In the genomic region with DNA sequence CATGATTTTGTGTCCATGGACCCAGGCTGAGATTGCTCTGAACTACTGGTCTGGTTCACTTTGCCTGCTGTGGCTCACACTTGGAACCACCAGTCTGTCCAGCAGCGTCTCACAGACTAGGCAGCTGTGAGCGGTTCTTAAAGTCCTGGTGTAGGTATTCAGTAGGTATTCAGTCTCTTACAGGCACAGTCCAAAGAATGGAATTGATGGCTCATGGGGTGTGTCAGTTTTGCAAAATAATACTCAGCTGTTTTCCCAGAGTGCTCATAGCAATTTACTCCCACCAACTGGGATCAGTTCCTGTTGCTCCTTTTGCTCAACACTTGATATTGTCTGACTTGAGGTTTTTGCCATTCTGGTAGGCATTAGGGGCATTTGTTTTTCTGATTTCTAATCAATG, we compare ENCODE assay signal across 27 mouse cellular contexts. TPM values are rescaled to one million over a fixed set of nuclear protein-coding genes. Genes with fewer than 3 reads are reported as not detected.
DNase-seq lines count a peak whose midpoint lies in the region; ATAC-seq lines count a peak whose summit lies in the region.
"Had no signal": no experiment of that assay in that cellular context is flagged by ENCODE, and none has a peak within 500 bp of the region (broad histone marks: within the 10 kb centered on the region; RNA-seq: fewer than 3 reads in every experiment).

No protein-coding gene starts in this region.

- no peak overlapping the region for H3K4me2 ChIP-seq in hindbrain, embryonic 12.5 days (replicated peaks)
- H3K4me2 ChIP-seq in hindbrain, embryonic 11.5 days (replicated peaks; ENCODE audit: low read depth, low read length): no peak overlapping the region
- H3K4me2 ChIP-seq: embryonic facial prominence, embryonic 12.5 days; forebrain, embryonic 13.5 days; forebrain, embryonic 15.5 days had no signal

- DNase-seq in hindbrain, embryonic 11.5 days (ENCODE audit: low spot score): no peak
- DNase-seq in ES-CJ7 (ENCODE audit: low read depth, low spot score) (peak; percentile 67), R1 (ENCODE audit: low read depth, low spot score) (peak; percentile 90)
- DNase-seq in right cerebral cortex, adult 18-20 months: no peak
- DNase-seq in midbrain, embryonic 10.5 days (ENCODE audit: low spot score): no peak
- no peak for DNase-seq in thymus, postnatal 10 days (ENCODE audit: low spot score in 2 of 2)
- DNase-seq: adrenal gland, adult 8-10 months; adrenal gland, postnatal 14 days; adrenal gland, postnatal 36 days; cerebellum, adult 11-12 months; cerebellum, adult 2 months; cerebellum, adult 9-10 months; cerebellum, postnatal 10 days; cerebellum, postnatal 25 days; forebrain, postnatal 0 days had no signal

- H3K27ac ChIP-seq in hindbrain, embryonic 12.5 days: no peak overlapping the region
- no peak overlapping the region for H3K27ac ChIP-seq in hindbrain, embryonic 11.5 days (ENCODE audit: low read depth, low read length)
- H3K27ac ChIP-seq in midbrain, embryonic 10.5 days (replicated peaks): no peak overlapping the region
- H3K27ac ChIP-seq: embryonic facial prominence, embryonic 10.5 days; embryonic facial prominence, embryonic 12.5 days; forebrain, embryonic 13.5 days; forebrain, embryonic 15.5 days had no signal

- H3K9ac ChIP-seq in hindbrain, embryonic 12.5 days: 0 out of 2 replicates have a peak overlapping the region, but pooled peaks have one; percentile 27
- H3K9ac ChIP-seq in hindbrain, embryonic 11.5 days (ENCODE audit: low read depth, low read length): no peak overlapping the region
- H3K9ac ChIP-seq: embryonic facial prominence, embryonic 12.5 days; forebrain, embryonic 13.5 days; forebrain, embryonic 15.5 days; forebrain, postnatal 0 days had no signal

- peaks cover 7% of the 10 kb centered on the region for H3K4me1 ChIP-seq in hindbrain, embryonic 12.5 days
- peaks cover 2% of the 10 kb centered on the region; the same call in 1 of the 2 replicates for H3K4me1 ChIP-seq in hindbrain, embryonic 11.5 days (replicated peaks; ENCODE audit: control insufficient read depth, insufficient read depth, low read length)
- H3K4me1 ChIP-seq in midbrain, embryonic 10.5 days: peaks cover 13% of the 10 kb centered on the region

- no peak overlapping the region for H3K4me3 ChIP-seq in hindbrain, embryonic 12.5 days
- H3K4me3 ChIP-seq in hindbrain, embryonic 11.5 days (ENCODE audit: low read depth, low read length): no peak overlapping the region
- H3K4me3 ChIP-seq in midbrain, embryonic 10.5 days: no peak overlapping the region
- H3K4me3 ChIP-seq: embryonic facial prominence, embryonic 12.5 days; forebrain, embryonic 13.5 days; forebrain, embryonic 15.5 days had no signal

- peaks cover 17% of the 10 kb centered on the region for H3K36me3 ChIP-seq in hindbrain, embryonic 12.5 days
- H3K36me3 ChIP-seq in hindbrain, embryonic 11.5 days (ENCODE audit: control insufficient read depth, insufficient read depth, low read length): 0 out of 2 replicates have a peak, but pooled peaks cover 4% of the 10 kb centered on the region
- H3K36me3 ChIP-seq in midbrain, embryonic 10.5 days: peaks cover 29% of the 10 kb centered on the region

- no peak for ATAC-seq in hindbrain, embryonic 12.5 days (ENCODE audit: low FRiP score)
- ATAC-seq in hindbrain, embryonic 11.5 days (ENCODE audit: low FRiP score): no peak
- ATAC-seq: activated CD4-positive, CD25-positive, alpha-beta regulatory T cell, adult 4 months; forebrain, embryonic 13.5 days; forebrain, embryonic 15.5 days; forebrain, postnatal 0 days; Patski had no signal

- H3K9me3 ChIP-seq in hindbrain, embryonic 12.5 days (replicated peaks): no peaks in the 10 kb centered on the region
- H3K9me3 ChIP-seq in hindbrain, embryonic 11.5 days (ENCODE audit: control insufficient read depth, low read length): no peaks in the 10 kb centered on the region
- no peaks in the 10 kb centered on the region for H3K9me3 ChIP-seq in midbrain, embryonic 10.5 days (replicated peaks)
- H3K9me3 ChIP-seq: embryonic facial prominence, embryonic 10.5 days; embryonic facial prominence, embryonic 12.5 days; forebrain, embryonic 13.5 days; forebrain, embryonic 15.5 days; G1E had no signal

- no peaks in the 10 kb centered on the region for H3K27me3 ChIP-seq in hindbrain, embryonic 12.5 days
- H3K27me3 ChIP-seq in hindbrain, embryonic 11.5 days (ENCODE audit: control insufficient read depth, insufficient read depth, low read length): no peaks in the 10 kb centered on the region
- no peaks in the 10 kb centered on the region for H3K27me3 ChIP-seq in midbrain, embryonic 10.5 days (ENCODE audit: low read depth, poor library complexity, severe bottlenecking)
- H3K27me3 ChIP-seq: embryonic facial prominence, embryonic 12.5 days; forebrain, embryonic 13.5 days; forebrain, embryonic 15.5 days; Patski had no signal

- WGBS in hindbrain, embryonic 12.5 days: 82% methylated on average over 2 of the region's 2 CpGs
- WGBS in hindbrain, embryonic 11.5 days: 84% methylated on average over 2 of the region's 2 CpGs
- WGBS in midbrain, embryonic 10.5 days: 89% methylated on average over 2 of the region's 2 CpGs

RNA-seq across cellular contexts. Expression of gene Eif1ad, which starts 4.4 kb away (rescaled TPM):
- 61.2 and 67.0 TPM in 2 replicates for polyA plus RNA-seq in hindbrain, embryonic 12.5 days (2016; fragmentation: Nextera tagmentation; extraction: Ambion mirVana)
- polyA plus RNA-seq in hindbrain, embryonic 11.5 days (2014; fragmentation: Nextera tagmentation; extraction: Ambion mirVana): 73.6 and 76.6 TPM in 2 replicates
- 86.9 and 89.4 TPM in 2 replicates for polyA plus RNA-seq in midbrain, embryonic 10.5 days (2016; fragmentation: Nextera tagmentation; extraction: Ambion mirVana)

RNA-seq across cellular contexts. Expression of gene Banf1, which starts 4.8 kb away (rescaled TPM):
- 309 and 324 TPM in 2 replicates for polyA plus RNA-seq in hindbrain, embryonic 12.5 days (2016; fragmentation: Nextera tagmentation; extraction: Ambion mirVana)
- 392 and 442 TPM in 2 replicates for polyA plus RNA-seq in hindbrain, embryonic 11.5 days (2014; fragmentation: Nextera tagmentation; extraction: Ambion mirVana)
- polyA plus RNA-seq in midbrain, embryonic 10.5 days (2016; fragmentation: Nextera tagmentation; extraction: Ambion mirVana): 575 and 616 TPM in 2 replicates

RNA-seq across cellular contexts. Expression of gene Cst6, which starts 12.8 kb away (rescaled TPM):
- polyA plus RNA-seq in hindbrain, embryonic 12.5 days (2016; fragmentation: Nextera tagmentation; extraction: Ambion mirVana): 3.0 and 3.6 TPM in 2 replicates
- 1.7 and 2.3 TPM in 2 replicates for polyA plus RNA-seq in hindbrain, embryonic 11.5 days (2014; fragmentation: Nextera tagmentation; extraction: Ambion mirVana)
- polyA plus RNA-seq in midbrain, embryonic 10.5 days (2016; fragmentation: Nextera tagmentation; extraction: Ambion mirVana): 0.67 TPM in 1 of 2 replicates, not detected in the other
- polyA plus RNA-seq: G1E had no signal

RNA-seq across cellular contexts. Expression of gene Sart1, which starts 26.3 kb away (rescaled TPM):
- 106 and 111 TPM in 2 replicates for polyA plus RNA-seq in hindbrain, embryonic 12.5 days (2016; fragmentation: Nextera tagmentation; extraction: Ambion mirVana)
- polyA plus RNA-seq in hindbrain, embryonic 11.5 days (2014; fragmentation: Nextera tagmentation; extraction: Ambion mirVana): 75.2 and 79.2 TPM in 2 replicates
- polyA plus RNA-seq in midbrain, embryonic 10.5 days (2016; fragmentation: Nextera tagmentation; extraction: Ambion mirVana): 88.2 and 96.2 TPM in 2 replicates

RNA-seq across cellular contexts. Expression of gene Catsper1, which starts 26.6 kb away (rescaled TPM):
- not detected in 2 replicates for polyA plus RNA-seq in hindbrain, embryonic 12.5 days (2016; fragmentation: Nextera tagmentation; extraction: Ambion mirVana)
- polyA plus RNA-seq in hindbrain, embryonic 11.5 days (2014; fragmentation: Nextera tagmentation; extraction: Ambion mirVana): not detected in 2 replicates
- polyA plus RNA-seq in midbrain, embryonic 10.5 days (2016; fragmentation: Nextera tagmentation; extraction: Ambion mirVana): not detected in 2 replicates
- polyA plus RNA-seq: activated CD4-positive, CD25-positive, alpha-beta regulatory T cell, adult 4 months; C2C12; cerebellum, adult 2 months; cortical plate, adult 2 months; embryonic facial prominence, embryonic 10.5 days; embryonic facial prominence, embryonic 12.5 days; embryonic facial prominence, embryonic 14.5 days; forebrain, embryonic 11.5 days; forebrain, embryonic 13.5 days; forebrain, embryonic 15.5 days; forebrain, postnatal 0 days; G1E; Patski had no signal

Comparison
In these comparisons a context has a peak if more than half of its experiments do, and no peak if none do; other contexts are left out.
1. DNase-seq: peak in ES-CJ7 (single experiment) and R1 (single experiment); none in hindbrain, embryonic 11.5 days (single experiment), right cerebral cortex, adult 18-20 months (single experiment), midbrain, embryonic 10.5 days (single experiment) and thymus, postnatal 10 days (0 of 2).